Mouse (Mus musculus) CD4-positive helper T cell, adult 2 months (primary cell): Measurements from ENCODE around the gene 4930519G04Rik.
"Not testable (repeated sequence)": the region's sequence is repeated elsewhere in the genome, so short reads cannot be mapped to it uniquely, and the experiment has no call there.

Experiments used
- DNase-seq: peaks from one replicate; pipeline ENCODE4 v3.0.0-alpha.2; 2012; ENCODE audit warnings: low read depth, missing footprints, low spot score

4930519G04Rik gene

GRCm38 (mm10) chr5:114853364-114853763 lies at the start of gene 4930519G04Rik:
Gene 4930519G04Rik (plus strand): TSS chr5:114853664.
- not testable (repeated sequence) for DNase-seq

GRCm38 (mm10) chr5:114804335-114804734 lies 49.1 kb upstream of the 4930519G04Rik start:
- no peak for DNase-seq

GRCm38 (mm10) chr5:114804958-114805357 lies 48.5 kb upstream of the 4930519G04Rik start:
- DNase-seq: peak; percentile 27

GRCm38 (mm10) chr5:114805436-114806350 lies 47.8 kb upstream of the 4930519G04Rik start:
- DNase-seq: peak; percentile 78

- DNase-seq: no peak
These were observed 46.8 kb upstream of the 4930519G04Rik start for GRCm38 (mm10) chr5:114806636-114807035.

- DNase-seq: no peak
These were observed 46.4 kb upstream of the 4930519G04Rik start for GRCm38 (mm10) chr5:114807063-114807462.

- DNase-seq: no peak
These were observed 46.0 kb upstream of the 4930519G04Rik start for GRCm38 (mm10) chr5:114807468-114807867.

- DNase-seq: no peak
These were observed 45.6 kb upstream of the 4930519G04Rik start for GRCm38 (mm10) chr5:114807893-114808292.

- no peak for DNase-seq
These were observed 45.1 kb upstream of the 4930519G04Rik start for GRCm38 (mm10) chr5:114808385-114808784.

- DNase-seq: no peak
These were observed 44.2 kb upstream of the 4930519G04Rik start for GRCm38 (mm10) chr5:114809181-114809756.

- no peak for DNase-seq
These were observed 43.6 kb upstream of the 4930519G04Rik start for GRCm38 (mm10) chr5:114809826-114810225.

- peak; percentile 88 for DNase-seq
These were observed 39.8 kb upstream of the 4930519G04Rik start for GRCm38 (mm10) chr5:114813525-114814181.

- DNase-seq: no peak
These were observed 36.9 kb upstream of the 4930519G04Rik start for GRCm38 (mm10) chr5:114816599-114816998.

- DNase-seq: no peak
These were observed 35.3 kb upstream of the 4930519G04Rik start for GRCm38 (mm10) chr5:114818124-114818523.

GRCm38 (mm10) chr5:114822796-114823688 lies 30.4 kb upstream of the 4930519G04Rik start, which contains the start of gene 1500011B03Rik:
Gene 1500011B03Rik (minus strand): TSS chr5:114823468.
- DNase-seq: peak; percentile 84

- DNase-seq: peak; percentile 82
These were observed 29.3 kb upstream of the 4930519G04Rik start for GRCm38 (mm10) chr5:114824197-114824596.

GRCm38 (mm10) chr5:114825978-114826691 lies 27.3 kb upstream of the 4930519G04Rik start:
- DNase-seq: peak; percentile 96

- DNase-seq: no peak
These were observed 26.0 kb upstream of the 4930519G04Rik start for GRCm38 (mm10) chr5:114827427-114827826.

- DNase-seq: no peak
These were observed 23.7 kb upstream of the 4930519G04Rik start for GRCm38 (mm10) chr5:114829740-114830139.

GRCm38 (mm10) chr5:114836886-114837285 lies 16.6 kb upstream of the 4930519G04Rik start:
- no peak for DNase-seq
